Mouse (Mus musculus): ENCODE data around the gene Arg2. TPM values are rescaled to one million over a fixed set of nuclear protein-coding genes. Genes with fewer than 3 reads are reported as not detected.
"Not testable (repeated sequence)": the region's sequence is repeated elsewhere in the genome, so short reads cannot be mapped to it uniquely, and the experiment has no call there.

The Arg2 gene
- polyA plus RNA-seq, 1 experiment from 2014 or later: 0.50 TPM

- no peak for ATAC-seq (replicated peaks; ENCODE audit: insufficient number of reproducible peaks, low FRiP score, low TSS enrichment)
- peaks cover 5% of the 10 kb centered on the region; the same call in 1 of the 2 replicates for H3K4me1 ChIP-seq (ENCODE audit: control insufficient read depth, insufficient read depth, low read length)
- peaks cover 7% of the 10 kb centered on the region; the same call in 1 of the 2 replicates for H3K36me3 ChIP-seq (ENCODE audit: control insufficient read depth, insufficient read depth, low read length)
- WGBS (ENCODE audit: insufficient replicate concordance): 86% methylated on average over 5 of the region's 5 CpGs
- no peak overlapping the region for H3K9ac ChIP-seq (ENCODE audit: low read depth, low read length)
- no peak overlapping the region for H3K27ac ChIP-seq (ENCODE audit: low read depth, low read length)
- no peak overlapping the region for H3K4me2 ChIP-seq
- H3K9me3 ChIP-seq (replicated peaks; ENCODE audit: control insufficient read depth, low read length): no peaks in the 10 kb centered on the region
- no peaks in the 10 kb centered on the region for H3K27me3 ChIP-seq (ENCODE audit: control insufficient read depth, insufficient read depth, low read length)
- H3K4me3 ChIP-seq (ENCODE audit: low read depth, low read length): no peak overlapping the region
These were observed 45.4 kb downstream of the Arg2 start for GRCm38 (mm10) chr12:79175998-79176397.

DNA sequence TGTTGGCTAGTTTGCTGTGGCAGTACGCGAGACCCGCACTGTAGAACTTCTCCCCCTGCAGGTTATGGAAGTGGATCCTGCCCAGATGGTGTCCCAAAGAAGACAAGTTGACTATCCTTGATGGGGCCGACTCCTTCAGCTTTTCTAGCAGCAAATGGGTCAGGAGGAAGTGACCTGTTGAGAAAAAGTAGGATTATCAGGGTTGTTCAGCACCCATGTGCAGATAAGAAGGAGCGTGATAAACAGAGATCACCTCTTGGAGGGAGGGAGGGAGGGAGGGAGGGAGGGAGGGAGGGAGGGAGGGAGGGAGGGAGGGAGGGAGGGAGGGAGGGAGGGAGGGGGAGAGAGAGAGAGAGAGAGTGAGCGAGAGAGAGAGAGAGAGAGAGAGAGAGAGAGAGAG is 54.6 kb downstream of the Arg2 start:
- peaks cover 23% of the 10 kb centered on the region for H3K36me3 ChIP-seq (ENCODE audit: control insufficient read depth, insufficient read depth, low read length)
- not testable (repeated sequence) for ATAC-seq (replicated peaks; ENCODE audit: insufficient number of reproducible peaks, low FRiP score, low TSS enrichment)
- 74% methylated on average over 5 of the region's 6 CpGs for WGBS (ENCODE audit: insufficient replicate concordance)

DNA sequence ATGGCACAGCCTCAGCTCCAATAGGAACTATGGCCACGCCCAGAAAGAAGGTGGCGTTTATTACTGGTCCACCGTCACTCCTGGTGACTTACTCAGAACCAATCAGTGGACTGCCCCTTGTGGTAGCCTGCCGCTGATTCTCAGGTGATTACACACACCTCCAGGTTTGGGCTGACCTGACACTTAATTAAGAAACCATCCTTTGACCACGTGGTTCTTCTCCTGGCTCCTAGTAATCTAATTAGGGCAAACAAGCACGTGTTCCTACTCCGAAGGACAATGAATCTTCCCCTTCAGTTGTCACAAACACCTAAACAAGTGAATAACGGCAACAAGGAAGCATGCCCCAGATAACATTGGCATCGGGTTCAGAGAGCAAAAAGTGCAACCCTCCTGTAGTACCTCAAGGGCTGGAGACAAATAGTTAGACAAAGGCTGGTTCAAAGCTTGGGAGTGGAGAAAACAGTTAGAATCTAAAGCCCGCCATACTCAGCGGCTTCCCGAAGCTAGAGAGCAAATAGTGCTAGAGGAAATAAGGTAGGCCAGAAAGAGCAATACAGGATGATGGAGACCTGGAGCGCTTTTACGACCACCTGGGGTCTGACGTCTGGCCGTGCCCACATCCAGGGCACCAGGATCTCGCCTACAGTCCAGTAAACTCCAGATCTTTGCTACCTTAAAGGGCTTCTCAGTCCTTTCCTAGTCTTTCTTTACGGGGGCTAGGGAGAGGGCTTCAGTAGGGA is 60.5 kb downstream of the Arg2 start:
- ATAC-seq (replicated peaks; ENCODE audit: insufficient number of reproducible peaks, low FRiP score, low TSS enrichment): peak; percentile 85; the same call in 1 of the 2 replicates
- Histone ChIP-seq H3K4me3 (ENCODE audit: low read depth, low read length) (peak overlapping the region; percentile 81), H3K4me2 (peak overlapping the region; percentile 79), H3K27ac (ENCODE audit: low read depth, low read length) (peak overlapping the region; percentile 46; the same call in 1 of the 2 replicates), H3K36me3 (ENCODE audit: control insufficient read depth, insufficient read depth, low read length) (peaks cover 5% of the 10 kb centered on the region; the same call in 1 of the 2 replicates), H3K9me3 (replicated peaks; ENCODE audit: control insufficient read depth, low read length) (no peaks in the 10 kb centered on the region), H3K9ac (ENCODE audit: low read depth, low read length) (peak overlapping the region; percentile 81), H3K27me3 (ENCODE audit: control insufficient read depth, insufficient read depth, low read length) (no peaks in the 10 kb centered on the region), H3K4me1 (ENCODE audit: control insufficient read depth, insufficient read depth, low read length) (no peaks in the 10 kb centered on the region)
- 2% methylated on average over 18 of the region's 18 CpGs for WGBS (ENCODE audit: insufficient replicate concordance)

More for the DNA sequence above, 54.6 kb downstream of the Arg2 start:
- H3K4me3 ChIP-seq (ENCODE audit: low read depth, low read length); H3K9ac ChIP-seq (ENCODE audit: low read depth, low read length); H3K4me2 ChIP-seq; H3K4me1 ChIP-seq (ENCODE audit: control insufficient read depth, insufficient read depth, low read length); H3K27ac ChIP-seq (ENCODE audit: low read depth, low read length); H3K9me3 ChIP-seq (replicated peaks; ENCODE audit: control insufficient read depth, low read length); H3K27me3 ChIP-seq (ENCODE audit: control insufficient read depth, insufficient read depth, low read length): not testable (repeated sequence)

DNA sequence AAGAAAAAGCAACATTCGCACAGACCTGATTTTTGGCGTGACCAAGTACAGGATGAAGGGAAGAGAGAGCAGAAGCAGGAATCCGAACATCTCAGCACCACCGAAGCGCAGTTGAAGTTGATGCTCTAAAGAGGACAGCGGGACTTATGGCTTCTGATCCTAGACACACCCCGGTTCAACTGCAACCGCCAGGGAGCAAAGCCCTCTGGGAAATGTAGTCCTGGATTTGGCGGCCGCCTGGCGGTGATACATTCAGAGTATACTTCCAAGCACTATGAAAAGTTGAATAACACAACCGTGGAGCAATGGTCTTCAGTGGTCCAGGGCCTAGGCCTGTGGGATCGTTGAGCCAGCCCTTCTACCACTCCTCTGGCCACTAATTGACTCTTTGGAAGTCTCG is 61.1 kb downstream of the Arg2 start:
- no peaks in the 10 kb centered on the region for H3K36me3 ChIP-seq (ENCODE audit: control insufficient read depth, insufficient read depth, low read length)
- H3K9ac ChIP-seq (ENCODE audit: low read depth, low read length): peak overlapping the region; percentile 81
- H3K27me3 ChIP-seq (ENCODE audit: control insufficient read depth, insufficient read depth, low read length): no peaks in the 10 kb centered on the region
- peak; percentile 85 for ATAC-seq (replicated peaks; ENCODE audit: insufficient number of reproducible peaks, low FRiP score, low TSS enrichment)
- H3K9me3 ChIP-seq (replicated peaks; ENCODE audit: control insufficient read depth, low read length): no peaks in the 10 kb centered on the region
- peak overlapping the region; percentile 81 for H3K4me3 ChIP-seq (ENCODE audit: low read depth, low read length)
- peak overlapping the region; percentile 46; the same call in 1 of the 2 replicates for H3K27ac ChIP-seq (ENCODE audit: low read depth, low read length)
- H3K4me2 ChIP-seq: peak overlapping the region; percentile 79
- no peaks in the 10 kb centered on the region for H3K4me1 ChIP-seq (ENCODE audit: control insufficient read depth, insufficient read depth, low read length)
- WGBS (ENCODE audit: insufficient replicate concordance): 4% methylated on average over 14 of the region's 14 CpGs

- Histone ChIP-seq H3K4me1 (ENCODE audit: control insufficient read depth, insufficient read depth, low read length) (no peaks in the 10 kb centered on the region), H3K36me3 (ENCODE audit: control insufficient read depth, insufficient read depth, low read length) (no peaks in the 10 kb centered on the region), H3K27ac (ENCODE audit: low read depth, low read length) (peak within 1 kb of the TSS; percentile 46; the same call in 1 of the 2 replicates), H3K4me2 (peak within 1 kb of the TSS; percentile 79), H3K4me3 (ENCODE audit: low read depth, low read length) (peak within 1 kb of the TSS; percentile 81), H3K9ac (ENCODE audit: low read depth, low read length) (peak within 1 kb of the TSS; percentile 81), H3K27me3 (ENCODE audit: control insufficient read depth, insufficient read depth, low read length) (no peaks in the 10 kb centered on the region), H3K9me3 (replicated peaks; ENCODE audit: control insufficient read depth, low read length) (no peaks in the 10 kb centered on the region)
- ATAC-seq (replicated peaks; ENCODE audit: insufficient number of reproducible peaks, low FRiP score, low TSS enrichment): no peak
- WGBS (ENCODE audit: insufficient replicate concordance): 60% methylated on average over 6 of the region's 6 CpGs
These were observed 61.6 kb downstream of the Arg2 start, which contains the start of gene Rdh11 for GRCm38 (mm10) chr12:79192193-79192592. Rdh11 (minus strand) TSS chr12:79192293.

- no peak for ATAC-seq (replicated peaks; ENCODE audit: insufficient number of reproducible peaks, low FRiP score, low TSS enrichment)
- no peak overlapping the region for H3K9ac ChIP-seq (ENCODE audit: low read depth, low read length)
- no peak overlapping the region for H3K27ac ChIP-seq (ENCODE audit: low read depth, low read length)
- H3K4me2 ChIP-seq: no peak overlapping the region
- no peaks in the 10 kb centered on the region for H3K36me3 ChIP-seq (ENCODE audit: control insufficient read depth, insufficient read depth, low read length)
- WGBS (ENCODE audit: insufficient replicate concordance): 0% methylated on average over 3 of the region's 3 CpGs
- no peaks in the 10 kb centered on the region for H3K27me3 ChIP-seq (ENCODE audit: control insufficient read depth, insufficient read depth, low read length)
- no peaks in the 10 kb centered on the region for H3K9me3 ChIP-seq (replicated peaks; ENCODE audit: control insufficient read depth, low read length)
- no peaks in the 10 kb centered on the region for H3K4me1 ChIP-seq (ENCODE audit: control insufficient read depth, insufficient read depth, low read length)
- H3K4me3 ChIP-seq (ENCODE audit: low read depth, low read length): no peak overlapping the region
These were observed 62.9 kb downstream of the Arg2 start for GRCm38 (mm10) chr12:79193441-79193840.

GRCm38 (mm10) chr12:79197105-79197504 is 66.5 kb downstream of the Arg2 start:
- H3K27ac ChIP-seq (ENCODE audit: low read depth, low read length): no peak overlapping the region
- H3K9ac ChIP-seq (ENCODE audit: low read depth, low read length): no peak overlapping the region
- no peak for ATAC-seq (replicated peaks; ENCODE audit: insufficient number of reproducible peaks, low FRiP score, low TSS enrichment)
- WGBS (ENCODE audit: insufficient replicate concordance): 79% methylated on average over 5 of the region's 5 CpGs
- H3K4me2 ChIP-seq: no peak overlapping the region
- H3K4me3 ChIP-seq (ENCODE audit: low read depth, low read length): no peak overlapping the region
- H3K27me3 ChIP-seq (ENCODE audit: control insufficient read depth, insufficient read depth, low read length): no peaks in the 10 kb centered on the region
- no peaks in the 10 kb centered on the region for H3K36me3 ChIP-seq (ENCODE audit: control insufficient read depth, insufficient read depth, low read length)
- H3K9me3 ChIP-seq (replicated peaks; ENCODE audit: control insufficient read depth, low read length): no peaks in the 10 kb centered on the region
- no peaks in the 10 kb centered on the region for H3K4me1 ChIP-seq (ENCODE audit: control insufficient read depth, insufficient read depth, low read length)

DNA sequence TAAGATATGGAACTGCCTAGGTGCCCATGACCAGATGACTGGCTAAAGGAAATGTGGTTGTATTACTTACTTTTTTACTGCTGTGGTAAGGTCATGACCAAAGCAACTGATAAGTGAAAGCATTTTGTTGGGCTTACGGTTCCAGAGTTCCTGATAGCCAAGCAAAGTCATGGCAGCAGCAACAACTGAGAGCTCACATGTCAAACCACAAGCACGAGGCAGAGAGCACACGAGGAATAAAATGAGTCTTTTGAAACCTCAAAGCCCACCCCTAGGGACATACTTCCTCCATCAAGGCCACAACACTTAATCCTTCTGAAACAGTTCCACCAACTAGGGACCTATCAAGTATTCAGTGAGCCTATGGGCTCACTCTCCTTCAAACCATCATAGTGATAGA is 71.3 kb downstream of the Arg2 start:
- H3K4me2 ChIP-seq: no peak overlapping the region
- no peaks in the 10 kb centered on the region for H3K4me1 ChIP-seq (ENCODE audit: control insufficient read depth, insufficient read depth, low read length)
- no peak overlapping the region for H3K4me3 ChIP-seq (ENCODE audit: low read depth, low read length)
- H3K27me3 ChIP-seq (ENCODE audit: control insufficient read depth, insufficient read depth, low read length): no peaks in the 10 kb centered on the region
- H3K27ac ChIP-seq (ENCODE audit: low read depth, low read length): no peak overlapping the region
- no peak overlapping the region for H3K9ac ChIP-seq (ENCODE audit: low read depth, low read length)
- no peaks in the 10 kb centered on the region for H3K36me3 ChIP-seq (ENCODE audit: control insufficient read depth, insufficient read depth, low read length)
- no peak for ATAC-seq (replicated peaks; ENCODE audit: insufficient number of reproducible peaks, low FRiP score, low TSS enrichment)
- no peaks in the 10 kb centered on the region for H3K9me3 ChIP-seq (replicated peaks; ENCODE audit: control insufficient read depth, low read length)
- 56% methylated on average over 3 of the region's 3 CpGs for WGBS (ENCODE audit: insufficient replicate concordance)

Measured in heart, embryonic 11.5 days (tissue).